Mouse (Mus musculus) liver, embryonic 13.5 days (tissue): Measurements from ENCODE around the gene Nceh1. TPM values are rescaled to one million over a fixed set of nuclear protein-coding genes. Genes with fewer than 3 reads are reported as not detected.
A peak's percentile ranks its signal among the peaks of the same experiment; 100 is the strongest.

Source experiments
- ATAC-seq: fragments of 200-750 bp; cut with Nextera tagmentation; 2 replicates; pipeline ENCODE4 v1.8.0; 2017; ENCODE audit warnings: low read depth, mild to moderate bottlenecking, moderate number of reproducible peaks, moderate library complexity
- DNase-seq: peaks from one replicate; pipeline ENCODE4 v3.0.0; 2022
- H3K27ac ChIP-seq: fragments of 300-500 bp; sonication (generic); 2 replicates; pipeline ENCODE4 v1.5.1; 2015; ENCODE audit warnings: moderate library complexity, mild to moderate bottlenecking, inconsistent platforms
- H3K27me3 ChIP-seq: fragments of 300-500 bp; sonication (generic); 2 replicates; pipeline ENCODE4 v1.6.1; 2015; ENCODE audit warnings: mild to moderate bottlenecking, inconsistent platforms
- H3K36me3 ChIP-seq: fragments of 300-500 bp; sonication (generic); 2 replicates; pipeline ENCODE4 v1.6.1; 2015; ENCODE audit warnings: mild to moderate bottlenecking, inconsistent platforms
- H3K4me1 ChIP-seq: fragments of 300-500 bp; sonication (generic); replicated peaks from 2 replicates; pipeline ENCODE4 v1.6.1; 2015; ENCODE audit warnings: inconsistent platforms
- H3K4me2 ChIP-seq: fragments of 300-500 bp; sonication (generic); 2 replicates; pipeline ENCODE4 v1.6.1; 2015; ENCODE audit warnings: inconsistent platforms, mild to moderate bottlenecking, moderate library complexity
- H3K4me3 ChIP-seq: fragments of 300-500 bp; sonication (generic); replicated peaks from 2 replicates; pipeline ENCODE4 v1.5.1; 2015; ENCODE audit warnings: mild to moderate bottlenecking, inconsistent platforms
- H3K9ac ChIP-seq: fragments of 300-500 bp; sonication (generic); 2 replicates; pipeline ENCODE4 v1.6.1; 2015; ENCODE audit warnings: mild to moderate bottlenecking, inconsistent platforms
- H3K9me3 ChIP-seq: fragments of 300-500 bp; sonication (generic); replicated peaks from 2 replicates; pipeline ENCODE4 v1.6.1; 2016; ENCODE audit warnings: inconsistent platforms
- WGBS: fragments of 180-500 bp; shearing (Covaris S2); methylation state at CpG from one replicate; pipeline ENCODE4 v1.1.7; 2015; ENCODE audit not compliant: insufficient replicate concordance; 5-methylcytosine and 5-hydroxymethylcytosine counted together
- polyA plus RNA-seq: library from polyadenylated mRNA; unstranded; fragments of >200 nt; fragmentation: Nextera tagmentation; extraction: Ambion mirVana; gene quantifications from 2 replicates; pipeline ENCODE4 v1.2.1, GENCODE M21; 2015

The Nceh1 gene
- polyA plus RNA-seq, 1 experiment from 2014 or later, result 4.2 TPM

DNA sequence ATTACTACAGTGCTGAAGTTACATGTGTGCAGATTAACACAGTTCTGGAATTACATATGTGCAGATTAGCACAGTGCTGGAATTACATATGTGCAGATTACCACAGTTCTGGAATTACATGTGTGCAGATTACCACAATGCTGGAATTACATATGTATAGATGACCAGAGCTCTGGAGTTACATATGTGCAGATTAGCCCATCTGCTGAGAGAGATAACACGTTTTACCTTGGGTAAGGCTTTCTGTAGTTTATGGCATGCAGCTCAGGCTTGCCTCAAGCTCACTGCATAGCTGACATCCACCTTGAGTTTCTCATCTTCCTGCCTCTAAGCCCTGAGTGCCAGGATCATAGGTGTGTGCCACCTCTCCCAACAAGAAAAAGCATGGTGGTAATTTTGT is 52.2 kb downstream of the Nceh1 start:
- no peak overlapping the region for H3K9ac ChIP-seq
- no peak overlapping the region for H3K4me3 ChIP-seq
- H3K27me3 ChIP-seq, result no peaks in the 10 kb centered on the region
- no peak overlapping the region for H3K4me2 ChIP-seq
- no peak overlapping the region for H3K27ac ChIP-seq
- DNase-seq (no peak), ATAC-seq (peak; percentile 55)
- H3K4me1 ChIP-seq, result peaks cover 7% of the 10 kb centered on the region
- 24% methylated on average over 1 of the region's 1 CpGs for WGBS
- no peaks in the 10 kb centered on the region for H3K9me3 ChIP-seq
- no peaks in the 10 kb centered on the region for H3K36me3 ChIP-seq

DNA sequence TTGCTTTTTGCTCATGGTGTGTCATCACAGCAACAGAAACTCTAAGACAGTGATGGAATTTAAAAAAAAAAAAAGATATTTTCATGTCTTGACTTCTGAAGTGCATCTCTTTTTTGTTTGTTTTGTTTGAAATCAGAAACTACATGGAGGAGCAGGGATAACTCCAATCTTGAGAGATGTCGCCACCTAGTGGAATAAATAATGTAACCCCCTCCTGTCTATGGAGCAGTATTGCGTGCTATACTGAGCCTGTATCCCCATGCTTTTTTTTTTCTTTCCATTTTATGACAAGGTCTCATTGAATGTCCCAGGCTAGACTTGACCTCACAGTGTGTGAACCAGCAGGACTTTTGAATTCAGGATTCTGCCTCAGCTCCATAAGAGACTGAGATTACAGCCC is 54.5 kb downstream of the Nceh1 start:
- Histone ChIP-seq H3K27ac (no peak overlapping the region), H3K9me3 (no peaks in the 10 kb centered on the region), H3K36me3 (no peaks in the 10 kb centered on the region), H3K4me2 (no peak overlapping the region), H3K9ac (no peak overlapping the region), H3K4me1 (peaks cover 7% of the 10 kb centered on the region), H3K4me3 (no peak overlapping the region), H3K27me3 (no peaks in the 10 kb centered on the region)
- 10% methylated on average over 2 of the region's 2 CpGs for WGBS
- DNase-seq (peak; percentile 11), ATAC-seq (peak; percentile 43; the same call in 1 of the 2 replicates)

DNA sequence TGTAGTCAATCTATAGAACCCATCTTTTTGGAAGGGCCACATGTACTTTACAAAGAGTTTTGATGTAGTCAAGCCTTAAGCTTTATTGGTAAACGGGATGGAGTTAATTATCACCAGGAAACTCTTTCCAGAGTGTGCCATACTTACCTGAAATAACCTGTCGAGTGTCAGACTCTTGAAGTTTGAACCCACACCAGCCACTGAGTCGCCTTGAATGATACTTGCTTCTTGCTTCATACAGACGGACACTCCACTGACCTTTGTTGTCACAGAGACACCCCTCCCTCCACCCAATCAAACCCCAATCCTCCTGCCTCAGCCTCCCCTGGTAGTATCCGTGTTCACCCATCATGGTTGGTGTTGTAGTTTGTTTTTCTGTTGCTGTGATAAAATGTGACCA is 55.8 kb downstream of the Nceh1 start:
- no peak overlapping the region for H3K4me2 ChIP-seq
- DNase-seq (no peak), ATAC-seq (no peak)
- H3K36me3 ChIP-seq, result no peaks in the 10 kb centered on the region
- no peak overlapping the region for H3K27ac ChIP-seq
- WGBS, result 65% methylated on average over 5 of the region's 5 CpGs
- peaks cover 7% of the 10 kb centered on the region for H3K4me1 ChIP-seq
- no peak overlapping the region for H3K4me3 ChIP-seq
- no peaks in the 10 kb centered on the region for H3K27me3 ChIP-seq
- no peaks in the 10 kb centered on the region for H3K9me3 ChIP-seq
- no peak overlapping the region for H3K9ac ChIP-seq

DNA sequence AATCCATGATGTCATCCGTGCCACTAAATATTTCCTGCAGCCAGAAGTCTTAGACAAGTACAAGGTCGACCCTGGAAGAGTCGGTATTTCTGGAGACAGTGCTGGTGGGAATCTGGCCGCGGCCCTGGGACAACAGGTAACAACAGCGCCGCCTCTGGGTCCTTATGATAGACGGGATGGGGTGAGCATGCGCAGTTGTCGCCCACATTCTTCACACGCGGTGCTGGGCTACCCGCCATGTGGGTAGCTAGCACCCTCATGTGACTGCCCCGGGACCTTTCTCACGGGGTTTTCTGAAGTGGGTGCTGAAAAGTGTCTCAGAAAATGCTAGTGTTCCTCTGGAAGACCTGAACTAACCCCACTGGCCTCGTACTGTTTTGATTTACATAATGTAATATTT is 56.8 kb downstream of the Nceh1 start:
- Histone ChIP-seq H3K27me3 (no peaks in the 10 kb centered on the region), H3K4me2 (no peak overlapping the region), H3K9ac (no peak overlapping the region), H3K9me3 (no peaks in the 10 kb centered on the region), H3K4me1 (peaks cover 6% of the 10 kb centered on the region), H3K27ac (no peak overlapping the region), H3K4me3 (no peak overlapping the region), H3K36me3 (no peaks in the 10 kb centered on the region)
- no peak for ATAC-seq
- no peak for DNase-seq
- 78% methylated on average over 16 of the region's 16 CpGs for WGBS

DNA sequence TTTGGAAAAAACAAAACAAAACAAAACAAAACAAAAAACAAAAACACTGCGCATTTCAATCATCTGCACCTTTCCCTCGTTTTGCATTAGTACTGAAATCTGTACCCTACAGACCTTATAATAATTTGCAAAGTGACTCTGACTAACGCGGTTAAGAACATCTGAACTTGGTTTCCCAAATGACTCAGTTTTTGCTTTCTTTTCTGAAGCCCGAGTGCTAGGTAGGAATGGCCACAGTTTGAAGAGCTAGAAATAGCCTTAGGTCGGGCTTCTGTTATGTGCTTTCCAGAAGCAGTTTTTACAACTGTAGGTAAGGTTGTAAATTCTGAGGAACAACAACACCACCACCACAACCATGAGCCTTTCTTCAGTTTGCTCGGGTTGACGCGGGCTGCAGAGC is 59.1 kb downstream of the Nceh1 start:
- H3K27ac ChIP-seq, result no peak overlapping the region
- WGBS, result 84% methylated on average over 9 of the region's 9 CpGs
- no peak overlapping the region for H3K4me2 ChIP-seq
- no peaks in the 10 kb centered on the region for H3K27me3 ChIP-seq
- H3K4me3 ChIP-seq, result no peak overlapping the region
- H3K36me3 ChIP-seq, result no peaks in the 10 kb centered on the region
- H3K9ac ChIP-seq, result no peak overlapping the region
- ATAC-seq (no peak), DNase-seq (no peak)
- H3K4me1 ChIP-seq, result no peaks in the 10 kb centered on the region
- H3K9me3 ChIP-seq, result no peaks in the 10 kb centered on the region

DNA sequence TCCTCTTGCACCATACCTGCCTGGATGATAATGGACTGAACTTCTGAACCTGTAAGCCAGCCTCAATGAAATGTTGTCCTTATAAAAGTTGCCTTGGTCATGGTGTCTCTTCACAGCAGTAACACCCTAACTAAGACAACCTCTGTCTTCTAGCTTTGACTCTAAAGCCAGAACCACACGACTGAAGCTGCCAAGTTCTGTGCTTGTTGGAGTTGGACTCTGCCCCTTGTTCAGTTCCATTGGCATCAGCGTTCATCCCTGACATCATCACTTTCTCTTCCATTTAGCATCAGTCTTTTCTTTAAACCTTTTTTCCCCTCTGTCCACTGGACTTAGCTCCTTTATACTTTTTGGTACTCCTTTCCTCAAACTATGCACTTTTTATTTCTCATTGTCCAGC is 63.4 kb downstream of the Nceh1 start:
- no peak overlapping the region for H3K4me2 ChIP-seq
- H3K27ac ChIP-seq, result no peak overlapping the region
- DNase-seq, result no peak
- 66% methylated on average over 2 of the region's 2 CpGs for WGBS
- no peaks in the 10 kb centered on the region for H3K36me3 ChIP-seq
- H3K4me1 ChIP-seq, result no peaks in the 10 kb centered on the region
- no peaks in the 10 kb centered on the region for H3K27me3 ChIP-seq
- ATAC-seq, result no peak
- H3K4me3 ChIP-seq, result no peak overlapping the region
- H3K9me3 ChIP-seq, result no peaks in the 10 kb centered on the region
- H3K9ac ChIP-seq, result no peak overlapping the region

DNA sequence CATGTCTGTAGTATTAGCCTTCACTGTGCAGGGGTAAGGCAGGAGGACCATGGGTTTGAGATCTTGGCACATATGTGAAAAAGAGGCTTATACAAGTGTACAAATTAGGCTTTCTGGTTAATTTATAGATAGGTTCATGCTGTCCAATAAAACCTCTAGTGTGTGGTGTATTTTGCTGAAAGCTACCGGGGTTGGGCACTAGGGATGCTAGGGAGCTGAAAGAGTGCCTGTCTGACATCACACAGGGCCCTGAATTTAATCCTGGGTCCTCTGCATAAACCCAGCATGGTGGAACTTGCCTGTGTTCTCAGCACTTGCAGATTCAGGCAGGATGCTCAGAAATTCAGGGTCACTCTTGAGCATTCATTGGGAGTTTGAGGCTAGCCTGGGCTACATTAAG is 65.0 kb downstream of the Nceh1 start:
- ATAC-seq, result no peak
- Histone ChIP-seq H3K36me3 (no peaks in the 10 kb centered on the region), H3K9me3 (no peaks in the 10 kb centered on the region), H3K4me2 (no peak overlapping the region), H3K4me3 (no peak overlapping the region), H3K27me3 (no peaks in the 10 kb centered on the region), H3K4me1 (no peaks in the 10 kb centered on the region), H3K27ac (no peak overlapping the region), H3K9ac (no peak overlapping the region)
- 62% methylated on average over 1 of the region's 1 CpGs for WGBS
- no peak for DNase-seq

DNA sequence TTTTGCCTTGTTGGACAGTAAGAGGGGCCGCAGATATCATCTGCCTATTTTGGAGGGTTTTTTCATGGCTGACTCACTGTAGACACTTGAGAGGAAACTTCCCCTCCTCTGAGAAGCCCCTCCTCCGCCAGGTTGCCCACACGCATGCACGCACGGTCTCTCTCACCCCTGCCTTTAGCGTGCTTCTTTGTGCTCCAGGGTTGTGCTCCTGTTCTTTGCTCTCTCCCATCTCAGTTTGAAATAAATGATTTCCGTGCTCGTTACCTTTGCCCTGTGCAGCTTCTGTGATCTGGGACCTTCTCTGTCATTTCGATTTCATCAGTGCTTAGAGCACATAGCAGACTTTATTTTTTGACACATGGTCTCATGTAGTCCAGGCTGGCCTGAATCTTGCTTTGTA is 66.3 kb downstream of the Nceh1 start:
- Histone ChIP-seq H3K27ac (no peak overlapping the region), H3K36me3 (no peaks in the 10 kb centered on the region), H3K4me3 (no peak overlapping the region), H3K9me3 (no peaks in the 10 kb centered on the region), H3K27me3 (no peaks in the 10 kb centered on the region), H3K4me2 (no peak overlapping the region), H3K4me1 (no peaks in the 10 kb centered on the region), H3K9ac (no peak overlapping the region)
- no peak for ATAC-seq
- DNase-seq, result no peak
- 67% methylated on average over 9 of the region's 9 CpGs for WGBS

DNA sequence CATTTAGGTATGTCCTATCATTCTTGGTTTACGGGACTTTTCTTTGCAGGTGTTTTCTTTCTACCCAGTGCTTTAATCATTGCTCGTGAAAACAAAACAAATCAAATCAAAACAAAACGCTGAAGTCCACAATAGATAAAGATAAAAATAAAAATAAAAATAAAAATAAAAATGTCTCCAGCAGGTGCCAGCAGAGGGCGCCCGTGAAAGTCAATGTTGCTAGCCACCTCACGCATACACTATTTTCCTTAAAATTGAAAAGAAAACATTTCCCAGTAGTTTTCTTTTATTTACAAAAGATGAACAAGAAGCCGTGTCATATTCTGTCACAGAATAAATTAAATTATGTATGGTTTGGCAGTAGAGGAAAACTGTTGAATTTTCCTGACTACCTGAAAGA is 68.2 kb downstream of the Nceh1 start:
- no peaks in the 10 kb centered on the region for H3K4me1 ChIP-seq
- no peak overlapping the region for H3K4me2 ChIP-seq
- H3K4me3 ChIP-seq, result no peak overlapping the region
- H3K27me3 ChIP-seq, result no peaks in the 10 kb centered on the region
- no peak overlapping the region for H3K27ac ChIP-seq
- DNase-seq (no peak), ATAC-seq (no peak)
- no peak overlapping the region for H3K9ac ChIP-seq
- H3K36me3 ChIP-seq, result no peaks in the 10 kb centered on the region
- 31% methylated on average over 7 of the region's 7 CpGs for WGBS
- no peaks in the 10 kb centered on the region for H3K9me3 ChIP-seq

DNA sequence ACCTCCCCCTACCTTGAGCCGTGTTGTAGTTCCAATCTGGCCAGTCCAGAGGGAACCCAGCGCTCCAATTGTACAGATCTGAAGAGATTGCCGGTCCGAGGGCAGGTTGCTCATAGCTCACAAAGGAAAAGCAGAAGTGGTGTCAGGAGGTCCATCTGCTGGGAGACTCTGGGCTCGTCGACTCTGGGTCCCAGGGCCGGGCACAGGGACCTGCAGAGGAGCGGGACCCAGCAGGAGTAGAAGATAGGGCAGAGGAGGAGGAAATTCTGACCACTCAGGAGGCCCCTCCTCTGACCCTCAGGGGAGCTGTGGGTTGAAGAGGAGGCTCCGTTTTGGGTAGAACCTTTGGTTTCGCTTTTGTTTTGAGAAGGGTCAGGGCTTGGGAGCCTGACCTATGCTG is 75.7 kb downstream of the Nceh1 start:
- DNase-seq, result no peak
- H3K27me3 ChIP-seq, result no peaks in the 10 kb centered on the region
- ATAC-seq, result no peak
- peak overlapping the region; percentile 10; the same call in 1 of the 2 replicates for H3K4me3 ChIP-seq
- H3K9ac ChIP-seq, result no peak overlapping the region
- 38% methylated on average over 10 of the region's 10 CpGs for WGBS
- no peaks in the 10 kb centered on the region for H3K9me3 ChIP-seq
- no peak overlapping the region for H3K27ac ChIP-seq
- H3K4me2 ChIP-seq, result no peak overlapping the region
- H3K36me3 ChIP-seq, result no peaks in the 10 kb centered on the region
- H3K4me1 ChIP-seq, result no peaks in the 10 kb centered on the region

DNA sequence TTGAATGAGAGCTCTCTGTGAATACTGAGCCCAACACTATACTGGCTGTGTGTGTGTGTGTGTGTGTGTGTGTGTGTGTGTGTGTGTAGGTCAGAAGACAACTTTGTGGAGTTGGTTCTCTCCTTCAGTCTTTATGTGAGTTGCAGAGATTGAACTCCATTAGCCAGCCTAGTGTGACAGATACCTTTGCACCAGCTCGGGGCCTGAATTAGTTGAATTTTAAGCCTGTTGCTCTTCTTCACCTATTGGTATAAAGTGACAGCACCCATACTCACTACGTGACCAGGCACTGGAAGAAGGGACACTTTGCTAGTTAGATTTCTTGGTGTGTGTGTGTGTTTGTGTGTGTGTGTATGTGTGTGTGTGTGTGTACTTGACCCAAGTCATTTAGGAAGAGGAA is 77.6 kb downstream of the Nceh1 start:
- DNase-seq (no peak), ATAC-seq (no peak)
- H3K4me2 ChIP-seq, result no peak overlapping the region
- no peak overlapping the region for H3K27ac ChIP-seq
- no peak overlapping the region for H3K9ac ChIP-seq
- WGBS, result 73% methylated on average over 2 of the region's 2 CpGs
- no peak overlapping the region for H3K4me3 ChIP-seq
- H3K9me3 ChIP-seq, result no peaks in the 10 kb centered on the region
- H3K36me3 ChIP-seq, result no peaks in the 10 kb centered on the region
- H3K27me3 ChIP-seq, result no peaks in the 10 kb centered on the region
- no peaks in the 10 kb centered on the region for H3K4me1 ChIP-seq

DNA sequence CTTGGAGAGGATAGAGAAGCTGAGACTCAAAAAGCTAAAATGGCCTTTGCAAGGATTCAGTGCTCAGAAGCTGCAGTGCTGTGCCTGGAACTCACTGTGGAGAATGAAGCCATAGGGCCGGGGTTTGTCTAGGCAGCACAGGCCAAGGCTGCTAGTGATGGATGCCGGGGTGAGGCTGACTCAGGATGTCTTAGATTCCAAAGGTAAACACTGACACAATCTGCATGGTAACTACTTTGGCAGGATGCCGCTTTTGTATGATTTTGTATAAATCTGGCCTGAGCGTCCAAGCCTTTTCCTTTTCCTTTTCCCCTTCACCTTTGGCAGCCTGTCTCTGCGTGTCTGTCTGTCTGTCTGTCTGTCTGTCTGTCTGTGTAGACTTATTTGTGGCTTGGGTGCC is 84.6 kb downstream of the Nceh1 start:
- Histone ChIP-seq H3K4me2 (no peak overlapping the region), H3K4me3 (no peak overlapping the region), H3K36me3 (no peaks in the 10 kb centered on the region), H3K9ac (no peak overlapping the region), H3K9me3 (no peaks in the 10 kb centered on the region), H3K27ac (no peak overlapping the region), H3K27me3 (no peaks in the 10 kb centered on the region), H3K4me1 (no peaks in the 10 kb centered on the region)
- ATAC-seq, result no peak
- no peak for DNase-seq
- WGBS, result 69% methylated on average over 5 of the region's 5 CpGs

DNA sequence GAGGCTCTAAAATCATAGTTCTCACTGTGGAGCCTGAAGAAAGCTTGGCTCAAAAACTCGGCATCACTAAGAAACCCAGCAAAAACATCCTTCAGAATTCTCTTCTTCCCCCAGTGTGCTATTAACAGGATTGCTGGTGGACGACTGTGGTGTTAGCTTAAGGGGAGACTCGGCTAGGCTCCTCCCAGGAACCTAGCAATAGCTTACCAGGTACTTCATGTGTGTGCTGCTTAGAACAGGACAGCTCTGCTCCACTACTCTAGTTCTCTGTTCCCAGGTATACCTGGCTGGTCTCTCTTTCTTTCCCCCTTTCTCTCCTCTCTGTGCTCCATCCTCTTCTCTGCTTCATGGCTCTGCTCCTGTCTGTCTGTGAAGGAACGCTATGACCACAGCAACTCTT is 85.1 kb downstream of the Nceh1 start:
- no peaks in the 10 kb centered on the region for H3K27me3 ChIP-seq
- DNase-seq, result no peak
- no peak overlapping the region for H3K4me3 ChIP-seq
- H3K4me1 ChIP-seq, result no peaks in the 10 kb centered on the region
- H3K4me2 ChIP-seq, result no peak overlapping the region
- ATAC-seq, result no peak
- H3K36me3 ChIP-seq, result no peaks in the 10 kb centered on the region
- H3K27ac ChIP-seq, result no peak overlapping the region
- 45% methylated on average over 4 of the region's 4 CpGs for WGBS
- no peak overlapping the region for H3K9ac ChIP-seq
- H3K9me3 ChIP-seq, result no peaks in the 10 kb centered on the region
